Mouse (Mus musculus) embryo, embryonic 9.5 days (tissue): ENCODE results near the gene Prss57.
"Not testable (repeated sequence)": the region's sequence is repeated elsewhere in the genome, so short reads cannot be mapped to it uniquely, and the experiment has no call there.

Experiments used
- DNase-seq: peaks from one replicate; pipeline ENCODE4 v3.0.0-alpha.2; 2017; ENCODE audit errors: extremely low spot score

The Prss57 gene

DNA sequence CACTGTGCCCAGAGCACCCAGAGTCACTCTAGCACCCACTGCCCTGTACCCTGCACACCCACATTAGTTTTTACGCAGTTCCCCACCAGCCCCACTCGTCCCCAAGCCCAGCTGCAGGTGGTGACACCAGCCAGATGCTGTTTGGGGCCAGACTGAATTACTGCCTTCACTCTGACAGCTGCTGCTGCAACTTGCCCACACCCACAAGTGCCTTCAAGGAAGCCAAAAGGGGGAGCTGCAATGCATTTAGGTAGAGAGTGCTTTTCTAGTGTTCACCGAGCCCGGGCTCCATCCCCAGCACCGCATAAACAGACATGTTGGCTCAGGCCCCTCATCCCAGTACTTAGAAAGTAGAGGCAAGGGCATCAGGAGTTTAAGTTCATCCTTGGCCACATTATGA lies 8.8 kb downstream of the Prss57 start:
- no peak for DNase-seq

DNA sequence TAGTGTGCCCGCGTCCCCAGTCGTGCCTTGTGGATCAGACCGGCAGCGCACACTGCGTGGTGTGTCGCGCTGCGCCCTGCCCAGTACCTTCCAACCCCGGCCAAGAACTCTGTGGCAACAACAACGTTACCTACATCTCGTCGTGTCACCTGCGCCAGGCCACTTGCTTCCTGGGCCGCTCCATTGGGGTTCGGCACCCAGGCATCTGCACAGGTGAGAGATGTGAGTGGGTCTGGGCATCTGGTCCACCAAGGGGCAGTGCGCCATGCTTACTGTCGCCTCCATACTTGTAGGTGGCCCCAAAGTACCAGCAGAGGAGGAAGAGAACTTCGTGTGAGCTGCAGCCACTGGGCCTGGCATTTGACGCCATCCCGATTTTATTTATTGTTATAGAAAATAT lies 9.6 kb downstream of the Prss57 start:
- no peak for DNase-seq

DNA sequence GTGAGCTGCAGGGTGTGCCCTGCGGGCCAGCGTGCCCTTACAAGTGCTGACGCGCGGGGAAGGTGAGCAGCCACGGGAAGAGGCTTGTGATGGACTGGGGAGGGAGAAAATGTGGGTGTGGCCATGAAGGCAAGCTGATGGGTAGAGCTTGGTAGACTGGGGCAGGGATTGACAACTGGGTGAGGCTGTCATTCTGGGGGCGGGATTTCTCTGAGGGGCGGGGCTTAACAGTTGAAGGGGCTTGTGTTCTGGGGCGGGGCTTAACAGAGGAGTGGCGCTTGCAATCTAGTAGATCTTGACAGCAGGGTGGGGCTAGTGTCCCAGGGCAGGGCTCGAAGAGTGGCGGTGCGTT lies 10.1 kb downstream of the Prss57 start:
- DNase-seq = peak; percentile 81

DNA sequence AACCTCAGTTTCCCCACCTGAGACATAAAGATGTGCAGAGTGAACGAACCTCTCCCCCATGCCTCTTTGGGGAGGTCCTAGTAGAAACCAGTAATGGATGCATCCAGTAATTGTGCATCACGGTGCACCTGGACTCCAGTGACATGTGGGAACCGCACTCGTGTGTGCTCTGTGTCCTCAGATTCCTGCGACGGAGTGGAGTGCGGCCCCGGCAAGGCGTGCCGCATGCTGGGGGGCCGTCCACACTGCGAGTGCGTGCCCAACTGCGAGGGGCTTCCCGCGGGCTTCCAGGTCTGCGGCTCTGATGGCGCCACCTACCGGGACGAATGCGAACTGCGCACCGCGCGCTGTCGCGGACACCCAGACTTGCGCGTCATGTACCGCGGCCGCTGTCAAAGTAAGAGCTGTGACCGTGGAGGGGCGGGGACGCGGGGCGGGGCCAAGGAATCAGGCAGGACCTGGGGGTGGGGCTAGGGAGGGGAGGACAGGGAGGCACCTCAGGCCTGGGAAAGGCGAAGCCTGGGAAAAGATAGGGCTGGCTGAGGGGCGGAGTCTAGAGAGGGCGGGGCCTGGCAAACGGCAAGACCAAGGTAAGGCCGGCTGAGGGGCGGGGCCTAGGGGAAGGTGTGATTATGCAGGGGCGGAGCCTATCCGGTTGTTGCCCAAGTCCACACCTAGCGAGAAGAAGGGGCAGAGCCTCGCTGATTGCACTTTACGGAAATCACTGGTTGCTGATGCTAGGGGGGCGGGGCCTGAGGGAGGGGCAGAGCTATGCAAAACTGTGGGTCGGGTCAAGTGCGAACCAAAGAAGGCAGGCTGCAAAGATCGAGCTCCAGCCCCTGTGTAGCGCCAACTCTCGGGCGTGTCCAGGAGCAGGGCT lies 10.7 kb downstream of the Prss57 start:
- peak; percentile 98 for DNase-seq

DNA sequence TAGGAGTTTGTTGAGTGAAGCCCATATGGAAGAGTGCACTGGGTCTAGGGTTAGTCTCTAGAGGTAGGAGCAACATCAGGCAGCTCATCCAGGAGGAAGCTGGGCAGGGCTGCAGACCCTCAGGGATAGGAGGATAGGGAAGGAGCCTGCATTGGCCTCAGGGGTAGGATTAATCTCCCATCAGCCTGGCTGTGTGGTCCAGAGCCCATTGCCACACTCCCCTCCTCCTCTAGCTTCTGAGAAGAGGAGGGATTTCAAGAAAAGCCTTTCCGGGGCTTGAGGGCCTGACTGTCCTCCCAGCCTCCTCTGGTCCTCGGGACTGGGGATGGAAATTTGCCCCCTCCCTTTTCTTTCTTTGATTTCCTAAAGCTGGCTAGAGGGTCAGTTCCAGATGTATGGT lies 11.6 kb downstream of the Prss57 start:
- no peak for DNase-seq

DNA sequence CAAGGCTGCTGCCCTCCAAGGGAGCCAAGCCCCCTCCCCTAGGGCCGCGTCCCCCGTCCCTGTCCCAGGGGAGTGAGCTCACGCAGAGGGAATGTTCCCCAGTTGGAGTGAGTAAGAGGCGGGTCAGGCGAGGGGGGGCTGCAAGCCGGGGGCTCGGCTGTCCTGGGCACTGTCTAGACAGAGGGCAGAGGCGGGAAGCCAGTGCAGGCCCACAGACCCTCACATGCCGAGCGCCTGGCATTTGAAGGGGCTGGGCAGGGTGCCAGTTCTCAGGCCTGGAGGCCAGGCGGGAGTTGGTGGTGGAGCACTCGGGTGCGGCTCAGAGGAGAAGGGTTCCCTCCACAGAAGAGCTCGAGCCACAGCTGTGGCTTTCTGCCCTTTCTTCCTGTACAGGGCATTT lies 12.8 kb downstream of the Prss57 start:
- DNase-seq = no peak

DNA sequence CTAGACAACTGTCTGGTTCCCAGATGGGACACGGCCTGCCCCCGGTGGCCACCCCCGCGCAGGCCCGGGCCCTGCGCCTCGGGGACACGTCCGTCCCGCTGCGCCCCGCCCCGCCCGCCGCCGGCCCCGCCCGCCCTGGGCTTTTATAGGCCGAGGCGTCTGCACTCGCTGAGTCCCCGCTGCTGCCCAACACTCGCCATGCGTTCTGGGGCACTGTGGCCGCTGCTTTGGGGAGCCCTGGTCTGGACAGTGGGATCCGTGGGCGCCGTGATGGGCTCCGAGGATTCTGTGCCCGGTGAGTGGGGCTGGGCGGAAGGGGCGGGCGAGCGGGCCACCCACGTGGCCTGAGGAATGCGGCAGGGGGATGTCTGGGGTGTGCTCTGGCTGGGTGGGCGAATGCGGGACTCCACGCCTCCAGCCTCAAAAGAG lies 13.6 kb downstream of the Prss57 start, which contains the start of gene Fstl3:
TSS of gene Fstl3 (plus strand) at position 170 of the 429 bp plus-strand sequence.
- DNase-seq = peak; percentile 47

DNA sequence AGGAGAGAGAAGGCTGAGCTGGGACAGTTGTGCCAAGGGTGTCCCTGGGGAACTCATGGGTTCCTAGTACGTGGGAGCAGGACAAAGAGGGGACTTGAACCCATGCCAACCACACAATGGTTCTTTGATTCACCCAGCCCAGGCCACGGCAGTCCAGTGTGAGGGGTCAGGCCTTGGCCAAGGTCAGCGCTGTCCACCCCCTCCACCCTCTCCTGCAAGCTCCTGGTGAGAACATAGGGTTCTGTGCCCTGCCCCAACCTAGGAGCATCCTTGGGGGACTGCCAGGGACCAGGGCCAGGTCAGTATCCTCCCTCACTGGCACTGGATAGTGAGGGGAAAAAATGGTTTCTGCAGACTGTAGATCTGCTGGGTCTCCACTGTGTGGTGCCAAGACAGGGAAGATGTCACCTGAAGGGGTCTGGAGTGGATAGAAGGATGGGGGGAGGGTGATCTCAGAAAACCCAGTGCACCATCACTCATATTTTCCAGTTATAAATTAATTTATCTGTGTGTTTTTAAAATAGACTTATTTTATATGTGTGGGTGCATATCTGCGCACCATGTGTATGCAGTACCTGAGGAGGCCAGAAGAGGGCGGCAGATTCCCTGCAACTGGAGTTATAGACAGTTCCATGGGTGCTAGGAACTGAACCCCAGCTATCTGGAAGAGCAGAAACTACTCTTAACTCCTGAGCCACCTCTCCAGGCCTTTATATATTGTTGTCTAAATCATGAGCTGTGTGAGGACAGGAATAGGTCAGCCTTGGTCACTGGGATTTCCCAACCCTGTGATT lies 16.1 kb downstream of the Prss57 start:
- no peak for DNase-seq

DNA sequence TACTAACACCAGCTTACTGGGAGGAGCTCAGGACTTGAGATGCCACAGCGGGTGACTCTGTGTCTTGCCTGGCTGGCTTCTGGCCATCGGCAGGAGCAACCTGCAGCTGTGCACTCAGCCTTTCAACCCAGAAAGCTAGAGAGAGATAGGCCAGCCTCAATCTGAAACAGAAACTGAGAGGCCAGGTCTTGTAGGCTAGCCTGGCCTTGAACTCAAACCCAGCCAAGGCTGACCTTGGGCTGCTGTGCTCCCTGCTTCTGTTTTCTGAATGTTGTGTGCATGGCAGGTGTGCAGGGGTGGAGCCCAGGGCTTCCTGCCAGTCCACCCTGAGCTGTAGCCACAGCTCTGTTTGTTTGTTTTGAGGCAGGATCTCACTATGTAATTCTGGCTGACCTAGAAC lies 17.6 kb downstream of the Prss57 start:
- DNase-seq = no peak

DNA sequence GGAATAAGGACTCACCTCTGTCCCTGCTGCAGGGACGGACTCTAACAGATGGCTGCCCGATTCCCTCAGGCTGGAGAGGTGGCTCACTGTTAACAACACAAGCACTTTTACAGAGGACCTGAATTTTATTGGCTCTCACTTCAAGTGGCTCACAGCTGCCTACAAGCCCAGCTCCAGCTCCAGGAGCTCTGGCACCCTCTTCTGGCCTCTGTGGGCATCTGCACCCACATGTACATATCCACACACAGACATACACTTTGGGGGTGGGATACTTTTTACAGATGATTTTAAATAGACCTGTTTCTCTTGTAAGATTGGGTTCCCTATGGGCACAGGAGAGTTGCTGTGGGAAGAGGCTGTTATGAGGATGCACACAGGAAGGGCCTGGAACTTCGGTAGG lies 18.4 kb downstream of the Prss57 start:
- no peak for DNase-seq

DNA sequence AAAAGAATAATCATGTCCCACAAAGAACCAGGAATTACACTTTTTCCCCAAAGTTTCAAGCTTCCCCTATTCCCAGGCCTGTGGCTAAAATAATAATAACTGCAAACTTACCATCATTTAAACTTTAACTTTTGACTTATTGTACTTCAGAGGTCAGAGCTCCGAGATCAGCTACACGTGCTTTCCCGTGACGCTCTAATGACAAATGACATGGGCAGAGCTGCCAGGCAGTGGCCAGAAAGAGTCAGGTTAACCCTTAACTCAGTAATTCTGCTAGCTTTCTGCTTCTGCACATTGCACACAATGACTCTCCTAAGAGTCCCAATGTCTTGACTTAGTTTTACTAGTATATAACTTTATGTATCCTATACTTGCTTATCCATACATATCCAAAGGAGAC lies 21.4 kb downstream of the Prss57 start:
- DNase-seq = no peak

DNA sequence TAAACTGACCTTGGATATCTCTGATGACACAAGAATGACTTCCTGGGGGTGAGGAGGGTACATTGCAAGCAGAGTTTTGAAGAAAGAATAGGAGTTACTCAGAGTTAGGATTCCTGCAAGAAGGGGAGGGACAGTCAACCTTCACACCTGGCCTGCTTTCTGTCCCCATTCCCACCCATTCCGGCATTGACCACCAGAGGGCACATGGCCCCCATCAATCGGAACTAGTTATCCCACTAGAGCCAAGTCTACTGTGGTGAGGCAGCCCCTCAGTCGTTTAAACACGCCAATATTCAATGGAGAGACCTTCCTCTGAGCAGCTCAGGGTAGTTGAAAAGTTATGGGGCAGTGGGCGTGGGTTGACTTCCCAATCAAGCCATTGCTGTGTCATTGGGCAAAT lies 22.4 kb downstream of the Prss57 start:
- peak; percentile 87 for DNase-seq

DNA sequence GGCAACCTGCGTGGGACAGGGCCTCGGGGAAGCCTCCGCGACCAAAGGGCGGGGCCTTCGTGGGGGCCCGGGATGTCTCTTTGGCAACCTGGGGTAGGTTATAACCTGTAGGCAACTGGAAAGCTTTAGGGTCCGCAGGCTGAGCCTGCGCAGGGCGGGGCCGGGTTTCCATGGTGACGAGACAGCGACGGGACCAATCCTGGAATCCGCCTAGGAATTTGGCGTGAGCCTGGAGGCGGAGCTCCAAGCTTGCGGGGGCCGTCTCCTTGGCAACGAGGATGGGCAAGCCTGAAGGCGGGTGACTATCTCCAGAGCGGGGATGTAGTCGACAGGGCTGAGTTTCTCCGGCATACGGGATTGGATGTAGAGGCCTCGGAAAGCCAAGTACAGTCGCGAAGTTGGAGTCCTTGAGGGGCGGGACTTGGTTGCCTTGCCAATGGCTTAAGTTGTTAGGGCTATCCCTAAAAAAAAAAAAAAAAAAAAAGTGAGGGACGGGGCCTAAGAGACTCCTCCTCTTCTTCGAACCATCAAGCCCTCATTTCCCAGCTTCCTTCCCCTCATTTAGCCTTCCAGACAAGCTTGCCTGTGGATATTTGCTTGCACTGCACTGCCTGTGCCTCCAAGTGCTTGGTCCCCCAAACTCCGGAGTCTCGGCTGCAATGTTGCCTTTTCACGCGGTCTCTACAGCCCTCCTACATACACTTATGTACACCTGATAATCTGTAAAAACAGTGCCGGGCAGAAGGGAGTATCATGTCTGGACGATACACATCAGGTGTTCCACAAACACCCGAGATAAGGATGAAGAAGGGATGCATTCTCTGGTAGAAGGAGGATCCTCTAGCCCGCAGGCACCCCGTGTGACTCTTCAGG lies 23.2 kb downstream of the Prss57 start:
- DNase-seq = peak; percentile 95

DNA sequence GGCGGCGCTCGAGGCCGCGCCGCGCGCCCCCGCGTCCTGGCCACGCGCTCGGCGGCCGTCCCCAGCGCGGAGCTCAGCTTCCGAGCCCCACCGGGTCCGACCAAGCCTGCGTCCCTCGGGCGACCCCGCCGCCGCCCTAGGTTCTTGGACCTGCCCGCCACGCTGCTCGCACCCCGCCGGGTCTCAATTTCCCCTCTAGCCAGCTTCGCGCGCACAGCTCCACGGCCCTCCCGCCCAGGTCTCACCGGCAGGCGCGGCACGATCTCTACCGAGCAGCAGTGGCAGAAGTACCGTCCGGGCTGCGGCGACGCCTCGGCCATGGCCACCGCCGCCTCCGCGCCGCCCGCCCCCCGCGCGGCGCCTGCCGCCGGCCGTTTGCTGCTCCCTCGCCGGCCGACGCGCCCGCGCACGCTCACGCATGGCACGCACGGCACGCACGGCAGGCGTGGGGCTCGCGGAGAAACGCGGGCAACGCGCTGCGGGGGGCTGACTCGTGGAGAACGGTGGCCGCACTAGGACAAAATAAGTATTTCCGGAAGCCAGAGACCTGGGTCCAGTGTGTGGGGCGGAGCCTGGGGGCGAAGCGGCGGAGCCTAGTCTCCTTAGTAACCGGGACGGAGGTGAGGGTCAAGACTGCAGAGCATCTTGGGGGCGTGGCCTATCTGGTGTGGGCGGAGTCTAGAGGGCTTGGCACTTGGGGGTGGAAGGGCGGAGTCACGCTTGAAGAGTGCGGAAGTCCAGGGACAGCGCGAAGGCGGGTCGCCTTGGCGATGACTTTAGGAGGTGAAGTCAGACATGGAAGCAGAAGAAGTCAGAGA lies 24.0 kb downstream of the Prss57 start, which contains the start of gene Rnf126:
TSS of gene Rnf126 (minus strand) at position 445 of the 818 bp plus-strand sequence.
- DNase-seq = peak; percentile 100

DNA sequence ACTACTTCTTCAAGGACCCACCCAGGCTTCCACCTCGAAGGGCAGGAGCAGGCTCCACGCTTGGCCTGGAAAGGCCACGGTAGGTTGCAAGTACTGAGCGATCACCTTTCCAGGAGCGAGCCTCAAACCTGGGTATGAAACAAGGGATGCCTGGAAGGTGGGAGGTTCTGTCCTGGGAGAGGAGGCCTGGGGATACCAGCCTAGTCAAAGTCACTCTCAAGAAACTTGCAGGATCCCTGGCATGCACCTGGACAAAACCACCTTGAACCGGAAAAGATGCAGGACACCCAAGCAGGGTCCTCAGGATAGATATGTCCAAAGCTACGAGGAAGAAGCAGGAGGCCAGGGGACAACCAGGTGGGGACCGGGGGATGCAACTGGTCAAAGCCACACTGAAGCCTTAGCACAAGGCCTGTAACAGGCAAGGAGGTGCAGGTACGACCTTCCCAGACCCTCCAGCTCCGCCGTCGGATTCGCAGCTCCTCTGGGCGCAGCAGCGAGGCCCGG lies 24.7 kb downstream of the Prss57 start:
- DNase-seq = no peak

DNA sequence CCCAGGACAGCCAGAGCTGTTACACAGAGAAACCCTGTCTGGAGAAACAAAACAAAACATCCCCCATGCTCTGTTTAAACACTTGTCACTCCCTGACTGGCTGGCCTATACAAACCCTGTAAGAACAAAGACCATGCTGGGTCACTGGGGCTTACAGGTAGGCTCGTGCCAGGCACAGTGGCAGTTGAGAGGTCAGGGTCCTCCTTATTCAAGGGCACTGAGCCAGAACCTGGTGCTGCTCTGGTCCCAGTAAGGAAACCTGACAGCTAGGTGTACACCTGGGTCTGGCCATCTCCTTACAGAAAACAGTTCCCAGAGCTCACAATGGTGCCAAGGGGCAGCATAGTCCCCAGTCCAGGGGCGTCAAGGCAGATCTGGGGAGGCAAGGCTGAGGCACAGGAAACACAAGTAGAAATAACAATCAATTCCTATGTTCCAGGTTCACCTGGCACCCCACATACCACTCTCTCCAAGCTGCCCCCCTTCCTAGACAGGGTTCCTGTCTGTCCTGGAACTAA lies 25.5 kb downstream of the Prss57 start:
- DNase-seq = no peak

DNA sequence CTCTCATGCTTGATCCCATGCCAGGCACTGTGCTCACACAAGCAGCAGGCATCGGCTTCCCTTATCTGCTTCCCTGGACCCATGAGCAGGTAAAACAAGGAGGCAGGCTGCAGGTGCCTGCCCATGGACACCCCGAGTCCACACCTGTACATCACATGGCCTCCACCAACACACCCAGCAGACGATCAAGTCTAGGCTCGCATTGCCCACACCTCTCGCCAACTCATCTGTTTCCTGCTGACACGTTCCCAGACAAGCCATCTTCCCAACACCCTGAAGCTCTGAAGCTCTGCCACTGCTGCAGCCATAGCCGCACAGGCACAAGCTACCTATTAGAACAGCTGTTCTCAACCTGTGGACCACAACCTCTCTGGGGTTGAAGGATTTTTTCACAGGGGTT lies 26.5 kb downstream of the Prss57 start:
- no peak for DNase-seq

DNA sequence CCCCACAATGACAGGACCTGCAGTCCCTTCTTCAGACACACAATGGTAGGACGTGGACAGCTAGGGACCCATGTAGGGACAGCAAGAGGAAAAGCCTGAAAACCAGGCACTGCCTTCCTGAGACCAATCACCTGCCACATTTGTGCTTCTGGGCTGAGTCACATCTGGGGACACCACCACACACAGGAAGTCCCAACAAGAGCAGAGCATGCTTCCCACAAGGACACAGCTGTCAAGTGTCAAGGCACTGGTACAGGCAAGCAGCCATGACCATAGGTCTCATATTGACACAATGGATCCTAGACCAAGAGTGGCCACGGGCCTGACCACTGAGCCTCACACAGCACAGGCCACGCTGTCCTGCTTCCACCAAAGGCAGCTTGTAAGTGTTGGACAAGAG lies 27.9 kb downstream of the Prss57 start:
- DNase-seq = no peak

DNA sequence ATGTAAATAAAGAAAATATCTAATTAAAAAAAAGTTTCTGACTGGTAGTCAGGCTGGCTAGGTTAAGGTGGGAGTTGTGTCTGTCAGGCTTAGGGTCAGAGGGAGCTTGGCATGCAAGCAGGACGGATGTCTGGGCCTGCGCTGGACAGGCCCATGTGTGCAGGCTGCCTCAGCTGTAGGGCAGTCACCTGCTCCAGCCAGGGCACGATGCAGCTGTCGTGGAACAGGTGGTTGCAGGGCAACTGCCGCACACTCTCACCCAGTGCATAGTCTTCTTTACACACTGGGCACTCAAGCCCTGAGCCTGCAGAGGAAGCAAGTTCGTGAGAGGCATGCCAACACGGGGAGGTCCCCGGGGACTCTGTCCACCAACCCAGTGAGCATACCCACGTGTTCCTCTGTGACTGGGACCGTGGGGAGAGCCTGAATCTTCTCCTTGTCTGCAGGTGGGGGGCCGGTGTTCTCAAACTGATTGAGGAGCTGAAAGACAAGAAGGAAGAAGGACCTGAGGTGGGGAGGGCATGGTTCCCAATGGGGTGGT lies 30.1 kb downstream of the Prss57 start:
- DNase-seq = no peak

DNA sequence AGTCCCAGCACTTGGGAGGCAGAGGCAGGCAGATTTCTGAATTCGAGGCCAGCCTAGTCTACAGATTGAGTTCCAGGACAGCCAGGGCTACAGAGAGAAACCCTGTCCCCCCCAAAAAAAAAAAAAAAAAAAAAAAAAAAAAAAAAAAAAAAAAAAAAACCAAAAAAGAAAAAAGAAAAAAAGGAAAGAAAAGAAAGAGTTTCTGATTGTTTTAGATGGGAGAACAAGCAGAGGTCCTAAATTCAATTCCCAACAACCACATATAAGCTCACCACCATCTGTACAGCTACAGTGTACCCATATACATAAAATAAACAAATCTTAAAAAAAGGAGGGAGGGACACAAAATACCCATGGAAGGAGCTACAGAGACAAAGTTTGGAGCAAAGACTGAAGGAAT lies 31.1 kb downstream of the Prss57 start:
- DNase-seq = not testable (repeated sequence)
